Mouse (Mus musculus): Measurements from ENCODE around the gene Crybb1.

DNA sequence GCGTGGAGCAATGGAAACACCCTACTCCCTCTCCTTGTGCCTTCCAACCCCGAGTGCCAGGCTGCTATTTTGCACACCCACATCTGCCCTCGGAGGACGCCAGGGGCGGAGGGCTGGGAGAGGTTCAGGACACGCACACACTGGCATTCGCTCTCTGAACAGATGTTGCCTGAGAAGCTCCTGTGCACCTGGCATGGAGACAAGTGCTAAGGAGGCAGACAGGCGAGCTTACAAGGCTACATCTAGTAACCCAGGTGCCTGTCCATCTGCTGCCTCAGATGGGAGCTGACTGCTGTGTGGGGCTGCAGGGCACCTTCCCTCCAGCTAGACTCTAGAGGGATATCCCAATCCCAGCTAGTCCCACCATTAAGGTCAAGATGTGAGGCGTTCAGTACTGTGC, 842 bp downstream of the Crybb1 start:
- TF ChIP-seq CTCF (IDR thresholded peaks at IDR 0.05; ENCODE audit: low read depth, low read length) (no peak), POLR2A (IDR thresholded peaks at IDR 0.05; ENCODE audit: extremely low read depth, insufficient read depth, low read length) (no peak)
